Mouse (Mus musculus): ENCODE measurements around the gene 5830411N06Rik. TPM values are rescaled to one million over a fixed set of nuclear protein-coding genes. Genes with fewer than 3 reads are reported as not detected.

The 5830411N06Rik gene
- polyA plus RNA-seq, 1 experiment, result 0.11 TPM

- H3K27ac ChIP-seq (ENCODE audit: insufficient read depth, low read depth, low read length), result no peak overlapping the region
- 85% methylated on average over 7 of the region's 7 CpGs for WGBS
- no peak for DNase-seq
- no peaks in the 10 kb centered on the region for H3K27me3 ChIP-seq (replicated peaks; ENCODE audit: control insufficient read depth, insufficient read depth, low read length)
- H3K4me1 ChIP-seq (ENCODE audit: control insufficient read depth, insufficient read depth, low read length), result no peaks in the 10 kb centered on the region
- no peak overlapping the region for H3K4me3 ChIP-seq (ENCODE audit: insufficient read depth, low read depth, low read length)
- H3K36me3 ChIP-seq (ENCODE audit: control insufficient read depth, insufficient read depth, low read length), result no peaks in the 10 kb centered on the region
- TF ChIP-seq CTCF (conservative IDR thresholded peaks at IDR 0.05; ENCODE audit: insufficient read depth, insufficient read length, low read depth, low read length) (no peak), POLR2A (IDR thresholded peaks at IDR 0.05; ENCODE audit: low read depth, low read length) (no peak)
These were observed 6.8 kb downstream of the 5830411N06Rik start for GRCm38 (mm10) chr7:140253780-140254299.

GRCm38 (mm10) chr7:140295746-140296145, 48.7 kb downstream of the 5830411N06Rik start:
- Histone ChIP-seq H3K4me1 (ENCODE audit: control insufficient read depth, insufficient read depth, low read length) (no peaks in the 10 kb centered on the region), H3K27me3 (replicated peaks; ENCODE audit: control insufficient read depth, insufficient read depth, low read length) (no peaks in the 10 kb centered on the region), H3K36me3 (ENCODE audit: control insufficient read depth, insufficient read depth, low read length) (no peaks in the 10 kb centered on the region), H3K4me3 (ENCODE audit: insufficient read depth, low read depth, low read length) (no peak overlapping the region), H3K27ac (ENCODE audit: insufficient read depth, low read depth, low read length) (no peak overlapping the region)
- TF ChIP-seq POLR2A (IDR thresholded peaks at IDR 0.05; ENCODE audit: low read depth, low read length) (no peak), CTCF (conservative IDR thresholded peaks at IDR 0.05; ENCODE audit: insufficient read depth, insufficient read length, low read depth, low read length) (no peak)
- no peak for DNase-seq
- WGBS, result 91% methylated on average over 9 of the region's 9 CpGs

GRCm38 (mm10) chr7:140296876-140297275, 49.8 kb downstream of the 5830411N06Rik start:
- no peak overlapping the region for H3K4me3 ChIP-seq (ENCODE audit: insufficient read depth, low read depth, low read length)
- 71% methylated on average over 6 of the region's 6 CpGs for WGBS
- TF ChIP-seq CTCF (conservative IDR thresholded peaks at IDR 0.05; ENCODE audit: insufficient read depth, insufficient read length, low read depth, low read length) (no peak), POLR2A (IDR thresholded peaks at IDR 0.05; ENCODE audit: low read depth, low read length) (no peak)

GRCm38 (mm10) chr7:140299416-140299815, 52.3 kb downstream of the 5830411N06Rik start:
- Histone ChIP-seq H3K27me3 (replicated peaks; ENCODE audit: control insufficient read depth, insufficient read depth, low read length) (no peaks in the 10 kb centered on the region), H3K27ac (ENCODE audit: insufficient read depth, low read depth, low read length) (no peak overlapping the region), H3K36me3 (ENCODE audit: control insufficient read depth, insufficient read depth, low read length) (no peaks in the 10 kb centered on the region), H3K4me3 (ENCODE audit: insufficient read depth, low read depth, low read length) (no peak overlapping the region), H3K4me1 (ENCODE audit: control insufficient read depth, insufficient read depth, low read length) (no peaks in the 10 kb centered on the region)
- DNase-seq, result no peak
- 89% methylated on average over 3 of the region's 3 CpGs for WGBS
- TF ChIP-seq POLR2A (IDR thresholded peaks at IDR 0.05; ENCODE audit: low read depth, low read length) (no peak), CTCF (conservative IDR thresholded peaks at IDR 0.05; ENCODE audit: insufficient read depth, insufficient read length, low read depth, low read length) (no peak)

More at GRCm38 (mm10) chr7:140296876-140297275, 49.8 kb downstream of the 5830411N06Rik start:
- H3K27ac ChIP-seq (ENCODE audit: insufficient read depth, low read depth, low read length), result no peak overlapping the region
- no peaks in the 10 kb centered on the region for H3K27me3 ChIP-seq (replicated peaks; ENCODE audit: control insufficient read depth, insufficient read depth, low read length)
- DNase-seq, result no peak
- no peaks in the 10 kb centered on the region for H3K36me3 ChIP-seq (ENCODE audit: control insufficient read depth, insufficient read depth, low read length)
- H3K4me1 ChIP-seq (ENCODE audit: control insufficient read depth, insufficient read depth, low read length), result no peaks in the 10 kb centered on the region

DNA sequence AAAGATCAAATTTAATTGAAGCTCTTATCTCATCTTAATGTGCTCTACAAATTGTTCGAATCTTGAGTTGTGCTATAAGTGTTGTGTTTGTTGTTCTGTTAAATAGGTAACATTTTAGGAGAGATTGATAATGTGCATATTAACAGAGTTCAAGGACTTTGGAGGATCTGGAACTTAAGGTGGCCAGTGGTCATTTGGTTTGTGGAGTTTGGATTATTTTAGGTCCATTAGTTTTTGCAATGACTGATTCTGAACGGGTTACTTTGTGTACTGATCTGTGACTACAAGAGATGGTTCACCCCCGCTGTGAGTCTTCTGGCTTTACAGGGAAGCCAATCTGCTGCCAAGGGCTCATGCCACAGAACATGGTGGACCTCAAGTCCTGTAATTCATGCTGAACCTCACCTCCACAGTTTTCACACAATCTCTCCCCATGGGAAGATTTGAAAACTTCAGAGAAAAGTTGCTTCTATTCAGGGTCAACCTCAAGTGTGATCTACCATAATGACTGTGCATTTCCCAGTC, 72.8 kb downstream of the 5830411N06Rik start:
- no peak overlapping the region for H3K4me3 ChIP-seq (ENCODE audit: insufficient read depth, low read depth, low read length)
- H3K4me1 ChIP-seq (ENCODE audit: control insufficient read depth, insufficient read depth, low read length), result no peaks in the 10 kb centered on the region
- H3K27me3 ChIP-seq (replicated peaks; ENCODE audit: control insufficient read depth, insufficient read depth, low read length), result no peaks in the 10 kb centered on the region
- WGBS, result 47% methylated on average over 3 of the region's 3 CpGs
- no peaks in the 10 kb centered on the region for H3K36me3 ChIP-seq (ENCODE audit: control insufficient read depth, insufficient read depth, low read length)
- no peak overlapping the region for H3K27ac ChIP-seq (ENCODE audit: insufficient read depth, low read depth, low read length)
- DNase-seq, result peak; percentile 63
- TF ChIP-seq POLR2A (IDR thresholded peaks at IDR 0.05; ENCODE audit: low read depth, low read length) (no peak), CTCF (conservative IDR thresholded peaks at IDR 0.05; ENCODE audit: insufficient read depth, insufficient read length, low read depth, low read length) (no peak)

GRCm38 (mm10) chr7:140320558-140320957, 73.5 kb downstream of the 5830411N06Rik start, which contains the start of gene Olfr525:
Gene Olfr525 (plus strand): TSS chr7:140320858.
- Histone ChIP-seq H3K4me3 (ENCODE audit: insufficient read depth, low read depth, low read length) (no peak within 1 kb of the TSS), H3K4me1 (ENCODE audit: control insufficient read depth, insufficient read depth, low read length) (no peaks in the 10 kb centered on the region), H3K27me3 (replicated peaks; ENCODE audit: control insufficient read depth, insufficient read depth, low read length) (no peaks in the 10 kb centered on the region), H3K27ac (ENCODE audit: insufficient read depth, low read depth, low read length) (no peak within 1 kb of the TSS), H3K36me3 (ENCODE audit: control insufficient read depth, insufficient read depth, low read length) (no peaks in the 10 kb centered on the region)
- DNase-seq, result no peak
- WGBS, result 53% methylated on average over 1 of the region's 1 CpGs
- TF ChIP-seq CTCF (conservative IDR thresholded peaks at IDR 0.05; ENCODE audit: insufficient read depth, insufficient read length, low read depth, low read length) (no peak), POLR2A (IDR thresholded peaks at IDR 0.05; ENCODE audit: low read depth, low read length) (no peak)

DNA sequence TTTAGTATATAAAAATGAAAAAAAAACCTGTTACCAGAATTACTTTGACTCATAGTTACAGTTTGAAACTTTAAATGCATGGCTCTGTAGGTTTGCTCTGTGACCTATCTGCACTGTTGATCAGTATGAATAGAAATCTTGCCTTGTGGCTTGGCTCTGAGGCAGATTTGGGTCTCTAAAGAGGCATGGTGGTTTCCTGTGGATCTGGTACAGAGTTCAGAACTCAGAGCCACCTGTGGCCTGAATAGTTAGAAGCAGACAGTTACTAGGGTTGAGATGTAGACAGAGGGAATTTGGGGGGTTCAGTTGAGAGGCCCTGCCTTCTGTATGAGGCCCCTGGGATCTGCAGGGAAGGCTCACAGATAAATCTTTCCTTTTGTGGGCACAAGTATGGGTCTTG, 74.1 kb downstream of the 5830411N06Rik start:
- Histone ChIP-seq H3K36me3 (ENCODE audit: control insufficient read depth, insufficient read depth, low read length) (no peaks in the 10 kb centered on the region), H3K27me3 (replicated peaks; ENCODE audit: control insufficient read depth, insufficient read depth, low read length) (no peaks in the 10 kb centered on the region), H3K27ac (ENCODE audit: insufficient read depth, low read depth, low read length) (no peak overlapping the region), H3K4me1 (ENCODE audit: control insufficient read depth, insufficient read depth, low read length) (no peaks in the 10 kb centered on the region), H3K4me3 (ENCODE audit: insufficient read depth, low read depth, low read length) (no peak overlapping the region)
- TF ChIP-seq CTCF (conservative IDR thresholded peaks at IDR 0.05; ENCODE audit: insufficient read depth, insufficient read length, low read depth, low read length) (no peak), POLR2A (IDR thresholded peaks at IDR 0.05; ENCODE audit: low read depth, low read length) (no peak)
- DNase-seq, result no peak

Measured in kidney, adult 2 months (tissue).